In the genomic region with DNA sequence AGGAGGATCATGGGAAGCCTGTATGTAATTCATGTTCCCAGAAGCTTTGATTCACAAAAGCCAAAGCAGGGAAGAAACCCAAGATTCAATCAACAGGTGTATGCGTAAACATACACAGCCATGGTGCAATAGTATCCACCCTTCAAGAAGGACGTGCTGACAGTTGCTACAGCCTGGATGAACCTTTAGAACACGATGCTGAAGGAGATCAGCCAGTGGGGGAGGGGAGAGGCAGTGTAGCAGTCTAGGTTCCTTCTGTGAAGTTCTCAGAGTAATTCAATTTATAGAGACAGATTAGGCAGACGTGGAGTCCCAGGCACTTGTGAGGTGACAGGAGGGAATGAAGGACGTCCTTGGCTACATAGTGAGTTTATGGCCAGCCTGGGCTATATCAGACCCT, we compare ENCODE assay signal across 26 mouse cellular contexts.
"Had no signal": no experiment of that assay in that cellular context is flagged by ENCODE, and none has a peak within 500 bp of the region (broad histone marks: within the 10 kb centered on the region; RNA-seq: fewer than 3 reads in every experiment).

No protein-coding gene starts in this region.

- H3K4me1 ChIP-seq: limb, embryonic 15.5 days; liver, embryonic 12.5 days had no signal

- ATAC-seq: forebrain, postnatal 0 days; inflammation-experienced regulatory T-cells, adult 6 months; intestine, embryonic 15.5 days; intestine, postnatal 0 days; liver, embryonic 12.5 days had no signal

- H3K4me3 ChIP-seq: heart, adult 2 months; heart, embryonic 13.5 days; heart, embryonic 15.5 days; hindbrain, embryonic 13.5 days; hindbrain, embryonic 15.5 days; intestine, embryonic 15.5 days; layer of hippocampus, adult 2 months; limb, embryonic 13.5 days; limb, embryonic 15.5 days; liver, embryonic 12.5 days had no signal

- H3K27ac ChIP-seq: heart, adult 2 months; heart, embryonic 13.5 days; heart, embryonic 15.5 days; hindbrain, embryonic 13.5 days; hindbrain, embryonic 15.5 days; intestine, embryonic 15.5 days; layer of hippocampus, adult 2 months; limb, embryonic 13.5 days; limb, embryonic 15.5 days; liver, embryonic 12.5 days; liver, embryonic 14.5 days had no signal

- DNase-seq: forebrain, postnatal 0 days; heart, adult 11 months; heart, adult 2 months; heart, postnatal 14 days; heart, postnatal 36 days; kidney, adult 18-20 months; kidney, adult 8-10 months; kidney, postnatal 10 days; kidney, postnatal 25 days; kidney, postnatal 4 days; layer of hippocampus, adult 9-11 months; layer of hippocampus, postnatal 36 days; left cerebral cortex, postnatal 4 days had no signal

- H3K9me3 ChIP-seq: heart, embryonic 13.5 days; heart, embryonic 15.5 days; hindbrain, embryonic 13.5 days; hindbrain, embryonic 15.5 days; intestine, embryonic 15.5 days; limb, embryonic 15.5 days; liver, embryonic 12.5 days had no signal

- H3K27me3 ChIP-seq: heart, embryonic 13.5 days; heart, embryonic 15.5 days; hindbrain, embryonic 13.5 days; hindbrain, embryonic 15.5 days; intestine, embryonic 15.5 days; limb, embryonic 13.5 days; limb, embryonic 15.5 days; liver, embryonic 12.5 days had no signal

- H3K36me3 ChIP-seq: heart, embryonic 15.5 days; intestine, embryonic 15.5 days; liver, embryonic 12.5 days had no signal

- H3K4me2 ChIP-seq: heart, embryonic 11.5 days; heart, embryonic 13.5 days; heart, embryonic 15.5 days; hindbrain, embryonic 13.5 days; hindbrain, embryonic 15.5 days; intestine, embryonic 15.5 days; limb, embryonic 13.5 days; limb, embryonic 15.5 days; liver, embryonic 12.5 days had no signal

- H3K9ac ChIP-seq: forebrain, postnatal 0 days; heart, embryonic 13.5 days; heart, embryonic 15.5 days; hindbrain, embryonic 13.5 days; hindbrain, embryonic 15.5 days; intestine, embryonic 15.5 days; limb, embryonic 13.5 days; limb, embryonic 15.5 days; liver, embryonic 12.5 days; liver, embryonic 14.5 days had no signal
